Mouse (Mus musculus): ENCODE data around the gene Tigd3. TPM values are rescaled to one million over a fixed set of nuclear protein-coding genes. Genes with fewer than 3 reads are reported as not detected.
A peak's percentile ranks its signal among the peaks of the same experiment; 100 is the strongest.

Gene Tigd3
- 9.9 and 11.3 TPM in 2 replicates for polyA plus RNA-seq (2016; fragmentation: Nextera tagmentation; extraction: Ambion mirVana)

DNA sequence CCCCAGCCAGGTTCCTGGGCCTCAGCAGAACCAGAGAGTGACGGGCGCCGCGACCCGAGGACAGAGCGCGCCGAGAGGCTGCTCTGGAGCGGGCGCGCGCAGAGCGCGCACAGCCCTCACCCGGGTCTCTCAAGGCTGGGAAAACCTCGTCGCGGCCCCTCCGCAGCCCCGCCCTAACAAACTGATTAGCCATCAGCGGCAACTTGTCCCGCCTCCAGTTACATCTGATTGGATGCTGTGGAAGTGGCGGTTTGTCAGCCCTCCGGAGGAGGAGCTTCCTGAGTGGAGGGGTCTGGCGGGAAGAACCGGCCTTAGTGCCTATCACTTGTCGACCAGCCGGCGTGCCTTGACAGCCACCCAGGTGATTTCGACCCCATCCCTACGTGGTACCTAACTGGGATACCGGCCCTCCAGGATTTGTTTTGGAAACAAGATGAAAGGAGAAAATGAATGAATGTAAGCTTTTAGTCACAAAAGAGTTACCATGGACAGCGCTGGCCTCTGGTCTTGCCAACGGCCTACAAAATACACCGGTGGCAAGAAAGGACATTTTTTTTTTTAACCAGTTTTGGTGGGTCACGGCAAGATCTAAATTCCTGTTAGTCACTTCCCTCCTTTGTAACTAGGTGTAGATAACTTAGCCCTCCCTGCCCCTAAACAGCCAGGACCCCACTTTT, at the start of gene Tigd3:
Gene Tigd3, minus strand, starts transcription at position 148 of the 677 bp plus-strand sequence.
- Histone ChIP-seq H3K9me3 (no peaks in the 10 kb centered on the region), H3K4me3 (peak within 1 kb of the TSS; percentile 76), H3K27me3 (ENCODE audit: insufficient read depth, poor library complexity, severe bottlenecking) (no peaks in the 10 kb centered on the region), H3K4me1 (replicated peaks) (peaks cover 35% of the 10 kb centered on the region), H3K27ac (peak within 1 kb of the TSS; percentile 96), H3K36me3 (peaks cover 63% of the 10 kb centered on the region)
- 5% methylated on average over 36 of the region's 36 CpGs for WGBS
- peak; percentile 97 for DNase-seq (ENCODE audit: low spot score)

DNA sequence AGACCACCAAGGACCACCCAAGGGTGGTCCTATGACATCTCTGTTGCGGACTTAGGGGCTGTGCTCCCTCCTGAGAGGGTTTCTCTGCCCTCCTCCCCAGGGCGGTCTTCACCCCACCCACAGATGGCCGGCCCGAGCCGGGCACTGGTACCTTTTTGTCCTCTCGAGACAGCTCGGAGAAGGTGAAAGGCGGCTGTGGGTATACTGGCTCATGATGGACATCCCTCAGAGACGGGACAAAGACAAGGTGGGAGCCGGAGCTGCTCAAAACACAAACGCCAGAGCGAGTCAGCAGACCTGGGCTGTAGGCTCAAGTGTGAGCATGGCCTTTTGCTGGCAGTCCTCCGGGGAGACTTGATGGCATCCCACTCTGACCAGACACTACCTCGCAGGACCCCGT, 49.5 kb upstream of the Tigd3 start:
- H3K9me3 ChIP-seq, result no peaks in the 10 kb centered on the region
- no peak for DNase-seq (ENCODE audit: low spot score)
- peaks cover 92% of the 10 kb centered on the region for H3K36me3 ChIP-seq
- no peak overlapping the region for H3K27ac ChIP-seq
- no peak overlapping the region for H3K4me3 ChIP-seq
- peaks cover 3% of the 10 kb centered on the region; the same call in 1 of the 2 replicates for H3K4me1 ChIP-seq (replicated peaks)
- H3K27me3 ChIP-seq (ENCODE audit: insufficient read depth, poor library complexity, severe bottlenecking), result no peaks in the 10 kb centered on the region
- 92% methylated on average over 15 of the region's 15 CpGs for WGBS

DNA sequence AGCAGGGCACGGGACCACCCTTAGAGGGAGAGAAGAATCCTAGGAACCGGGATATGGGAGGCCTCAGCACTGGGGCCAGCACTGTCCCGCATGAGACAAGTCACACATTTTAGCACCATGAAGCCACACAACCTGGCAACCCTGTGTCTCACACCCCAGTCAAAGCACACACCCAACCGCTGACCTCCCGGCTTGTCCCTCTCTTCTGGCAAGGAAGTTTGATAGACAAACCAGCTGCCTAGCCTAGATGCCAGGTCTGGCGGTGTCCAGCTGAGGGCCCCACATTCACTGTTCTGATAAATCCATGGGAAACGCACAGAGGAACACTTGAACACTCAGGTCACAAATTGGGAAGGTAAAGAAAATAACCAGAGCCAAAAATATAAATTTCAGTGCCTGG, 48.6 kb upstream of the Tigd3 start:
- peaks cover 11% of the 10 kb centered on the region for H3K4me1 ChIP-seq (replicated peaks)
- H3K9me3 ChIP-seq, result no peaks in the 10 kb centered on the region
- H3K27me3 ChIP-seq (ENCODE audit: insufficient read depth, poor library complexity, severe bottlenecking), result no peaks in the 10 kb centered on the region
- DNase-seq (ENCODE audit: low spot score), result no peak
- 91% methylated on average over 7 of the region's 7 CpGs for WGBS
- H3K36me3 ChIP-seq, result peaks cover 84% of the 10 kb centered on the region
- no peak overlapping the region for H3K4me3 ChIP-seq
- no peak overlapping the region for H3K27ac ChIP-seq

DNA sequence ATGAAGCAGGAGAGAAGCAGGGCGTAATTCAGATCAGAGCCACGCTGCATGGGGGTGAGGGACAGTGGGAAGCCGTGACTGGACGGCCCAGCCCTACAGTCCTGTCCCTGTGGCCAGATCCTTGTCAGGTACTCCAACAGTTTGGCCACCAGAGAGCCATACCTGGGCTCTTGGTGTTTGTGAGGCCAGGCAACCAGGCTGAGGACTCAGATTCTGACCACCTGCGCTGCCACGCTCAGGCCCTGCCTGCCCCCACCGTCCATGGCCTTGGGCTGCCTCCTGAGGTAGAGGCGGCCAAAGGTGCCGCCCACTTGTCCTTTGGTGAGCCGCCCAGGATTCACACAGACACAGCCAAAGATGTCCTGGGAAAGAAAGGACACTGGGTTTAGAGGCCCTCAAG, 46.7 kb upstream of the Tigd3 start:
- H3K9me3 ChIP-seq, result no peaks in the 10 kb centered on the region
- peaks cover 21% of the 10 kb centered on the region for H3K4me1 ChIP-seq (replicated peaks)
- WGBS, result 92% methylated on average over 10 of the region's 10 CpGs
- H3K4me3 ChIP-seq, result no peak overlapping the region
- H3K27ac ChIP-seq, result no peak overlapping the region
- no peak for DNase-seq (ENCODE audit: low spot score)
- H3K36me3 ChIP-seq, result peaks cover 64% of the 10 kb centered on the region
- H3K27me3 ChIP-seq (ENCODE audit: insufficient read depth, poor library complexity, severe bottlenecking), result no peaks in the 10 kb centered on the region

DNA sequence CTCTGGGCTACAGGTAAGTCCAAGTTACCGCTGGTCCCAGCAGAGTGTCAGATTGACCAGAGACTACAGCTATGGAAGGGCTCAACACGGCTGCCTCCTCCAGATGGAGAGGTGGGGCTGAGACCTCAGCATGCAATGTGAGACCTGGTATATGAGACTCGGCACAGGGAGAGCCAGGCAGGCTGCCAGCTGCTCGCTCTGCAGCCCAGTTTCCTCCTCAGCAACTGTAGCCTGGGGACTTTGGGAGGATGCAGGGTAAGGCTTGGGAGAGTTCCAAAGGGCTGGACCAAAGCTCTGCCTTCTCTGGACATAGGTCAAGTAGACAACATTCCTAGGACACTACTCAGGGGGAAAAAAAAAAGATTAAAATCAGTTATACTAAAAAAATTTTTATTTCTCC, 46.2 kb upstream of the Tigd3 start:
- peaks cover 60% of the 10 kb centered on the region for H3K36me3 ChIP-seq

DNA sequence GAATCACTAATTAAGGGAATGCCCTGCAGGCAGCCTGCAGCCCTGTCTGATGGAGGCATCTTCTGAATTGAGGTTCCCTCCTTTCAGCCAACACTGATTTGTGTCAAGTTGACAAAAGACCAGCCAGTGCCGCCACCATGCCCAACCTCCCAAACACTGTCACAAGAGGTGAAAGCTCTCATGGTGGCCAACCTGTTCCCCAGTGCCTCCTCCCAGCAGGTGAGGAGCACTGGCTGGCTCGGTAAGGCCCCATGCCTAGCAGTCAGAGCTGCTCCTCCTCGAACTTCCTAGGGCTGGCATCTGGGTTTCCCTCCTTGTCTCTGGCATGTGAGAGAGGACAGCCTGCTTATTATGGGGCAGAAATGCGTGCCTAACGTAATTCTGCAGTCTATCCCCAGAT, 45.8 kb upstream of the Tigd3 start:
- 83% methylated on average over 5 of the region's 5 CpGs for WGBS

More for the DNA sequence above, 46.2 kb upstream of the Tigd3 start:
- H3K9me3 ChIP-seq, result no peaks in the 10 kb centered on the region
- H3K27me3 ChIP-seq (ENCODE audit: insufficient read depth, poor library complexity, severe bottlenecking), result no peaks in the 10 kb centered on the region
- DNase-seq (ENCODE audit: low spot score), result no peak
- H3K4me3 ChIP-seq, result no peak overlapping the region
- 82% methylated on average over 4 of the region's 4 CpGs for WGBS
- H3K4me1 ChIP-seq (replicated peaks), result peaks cover 26% of the 10 kb centered on the region
- H3K27ac ChIP-seq, result no peak overlapping the region

DNA sequence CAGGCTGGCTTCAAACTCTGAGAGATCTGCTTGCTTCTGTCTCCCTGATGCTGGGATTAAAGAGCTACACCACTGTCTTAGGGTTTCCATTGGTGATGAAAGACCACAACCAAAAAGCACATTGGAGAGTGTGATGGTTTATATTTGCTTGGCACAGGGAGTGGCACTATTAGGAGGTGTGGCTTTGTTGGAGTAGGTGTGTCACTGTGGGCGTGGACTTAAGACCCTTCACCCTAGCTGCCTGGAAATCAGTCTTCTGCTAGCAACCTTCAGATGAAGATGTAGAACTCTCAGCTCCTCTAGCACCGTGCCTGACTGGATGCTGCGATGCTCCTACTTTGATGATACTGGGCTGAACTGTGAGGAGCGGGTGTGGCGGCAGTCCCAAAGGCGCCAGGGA, 44.6 kb upstream of the Tigd3 start:
- Histone ChIP-seq H3K9me3 (no peaks in the 10 kb centered on the region), H3K27me3 (ENCODE audit: insufficient read depth, poor library complexity, severe bottlenecking) (no peaks in the 10 kb centered on the region), H3K27ac (no peak overlapping the region), H3K4me3 (no peak overlapping the region), H3K4me1 (replicated peaks) (peaks cover 32% of the 10 kb centered on the region), H3K36me3 (peaks cover 43% of the 10 kb centered on the region)
- no peak for DNase-seq (ENCODE audit: low spot score)
- WGBS, result 89% methylated on average over 6 of the region's 6 CpGs

More for the DNA sequence above, 45.8 kb upstream of the Tigd3 start:
- H3K4me1 ChIP-seq (replicated peaks), result peaks cover 31% of the 10 kb centered on the region
- no peaks in the 10 kb centered on the region for H3K9me3 ChIP-seq
- H3K36me3 ChIP-seq, result peaks cover 55% of the 10 kb centered on the region
- H3K27ac ChIP-seq, result no peak overlapping the region
- no peak overlapping the region for H3K4me3 ChIP-seq
- no peak for DNase-seq (ENCODE audit: low spot score)
- no peaks in the 10 kb centered on the region for H3K27me3 ChIP-seq (ENCODE audit: insufficient read depth, poor library complexity, severe bottlenecking)

DNA sequence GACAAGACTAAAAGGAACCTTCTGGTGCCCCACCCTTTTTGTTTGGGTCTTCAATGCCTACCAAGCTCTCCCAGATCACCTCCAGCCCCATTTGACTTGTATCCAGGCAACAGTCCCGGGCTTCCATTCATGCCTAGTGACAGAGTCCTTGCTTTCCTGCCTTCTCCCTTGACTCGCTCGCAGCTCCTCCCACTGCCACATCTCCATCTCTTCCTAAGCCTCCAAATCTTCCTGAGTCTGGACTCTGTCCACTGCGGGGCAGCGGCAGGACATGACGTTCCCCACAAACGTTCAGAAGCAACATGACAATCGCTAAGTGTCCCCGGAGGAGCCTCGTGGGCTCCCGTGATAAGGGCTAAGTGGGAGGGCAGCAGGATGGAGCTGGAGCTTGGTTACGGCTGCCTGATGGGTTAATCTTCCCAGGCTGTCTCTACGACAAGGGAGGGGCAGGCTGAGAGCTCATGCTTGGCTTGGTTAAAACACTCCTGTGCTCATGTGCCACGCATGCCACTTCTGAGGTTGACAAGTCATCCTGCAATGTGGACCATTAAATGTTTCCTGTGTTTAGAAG, 44.0 kb upstream of the Tigd3 start:
- H3K4me1 ChIP-seq (replicated peaks), result peaks cover 32% of the 10 kb centered on the region
- peak; percentile 27 for DNase-seq (ENCODE audit: low spot score)
- peak overlapping the region; percentile 23; the same call in 1 of the 2 replicates for H3K4me3 ChIP-seq
- H3K9me3 ChIP-seq, result no peaks in the 10 kb centered on the region
- no peaks in the 10 kb centered on the region for H3K27me3 ChIP-seq (ENCODE audit: insufficient read depth, poor library complexity, severe bottlenecking)
- 34% methylated on average over 14 of the region's 14 CpGs for WGBS
- peak overlapping the region; percentile 67 for H3K27ac ChIP-seq
- peaks cover 37% of the 10 kb centered on the region for H3K36me3 ChIP-seq

DNA sequence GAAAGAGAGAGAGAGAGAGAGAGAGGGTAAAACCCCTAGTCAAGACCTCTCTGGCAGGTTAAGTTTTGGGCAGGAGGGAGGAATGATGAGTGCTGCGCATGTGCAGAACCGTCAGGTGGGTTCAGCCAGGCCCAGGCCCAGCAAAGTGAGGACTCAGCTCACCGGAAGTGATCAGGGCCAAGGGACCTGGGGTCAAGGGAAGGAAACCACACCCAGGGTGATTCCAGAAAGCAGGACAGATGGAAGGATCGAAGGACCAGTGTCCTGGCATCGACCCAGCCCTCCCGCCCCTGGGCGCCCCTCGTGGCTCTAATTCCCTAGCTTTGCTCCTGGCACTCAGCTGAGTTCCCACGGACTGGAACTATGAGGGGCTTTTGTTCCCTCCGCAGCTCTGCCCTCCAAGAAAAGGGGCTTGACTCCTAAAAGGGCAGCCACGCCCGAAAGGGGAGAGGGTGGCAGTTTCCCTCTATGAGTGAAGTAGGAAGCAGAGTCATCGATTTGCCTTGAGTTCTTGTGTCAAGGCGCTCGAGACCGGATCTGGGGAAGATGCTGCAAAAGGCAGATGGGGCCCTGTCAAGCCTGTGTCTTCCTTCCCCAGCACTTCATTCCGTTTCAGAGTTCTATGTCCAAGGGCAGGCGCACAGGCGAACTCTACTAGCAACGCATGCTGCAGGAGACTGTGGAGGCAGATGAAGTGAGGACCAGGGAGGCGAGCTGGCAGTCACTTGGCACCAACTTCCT, 43.3 kb upstream of the Tigd3 start:
- 77% methylated on average over 21 of the region's 21 CpGs for whole genome bisulfite sequencing
- Histone ChIP-seq H3K9me3 (no peaks in the 10 kb centered on the region), H3K4me3 (peak overlapping the region; percentile 23), H3K27me3 (ENCODE audit: insufficient read depth, poor library complexity, severe bottlenecking) (no peaks in the 10 kb centered on the region), H3K4me1 (replicated peaks) (peaks cover 32% of the 10 kb centered on the region), H3K27ac (peak overlapping the region; percentile 67), H3K36me3 (peaks cover 30% of the 10 kb centered on the region)
- no peak for DNase-seq (ENCODE audit: low spot score)

DNA sequence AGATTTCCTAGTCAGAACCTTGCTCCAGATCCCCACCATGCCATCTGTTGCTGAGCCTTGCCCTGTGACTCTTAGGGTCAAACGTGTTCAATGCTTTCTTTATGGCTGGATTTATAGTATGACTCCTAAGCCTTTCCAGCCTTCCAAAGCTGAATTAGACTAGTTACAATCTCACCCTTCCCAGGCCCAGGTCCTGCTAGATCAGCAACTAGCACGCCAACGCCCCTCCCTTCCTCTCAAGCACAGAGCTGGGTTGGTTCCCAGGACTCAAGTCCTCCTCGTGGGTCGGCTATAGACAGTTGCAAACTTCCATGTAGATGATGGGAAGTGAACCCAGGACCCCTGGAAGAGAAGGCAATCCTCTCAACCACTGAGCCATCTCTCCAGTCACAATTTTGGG, 41.7 kb upstream of the Tigd3 start:
- H3K9me3 ChIP-seq, result no peaks in the 10 kb centered on the region
- H3K4me1 ChIP-seq (replicated peaks), result peaks cover 32% of the 10 kb centered on the region
- 79% methylated on average over 5 of the region's 5 CpGs for WGBS
- no peaks in the 10 kb centered on the region for H3K27me3 ChIP-seq (ENCODE audit: insufficient read depth, poor library complexity, severe bottlenecking)
- H3K27ac ChIP-seq, result no peak overlapping the region
- H3K36me3 ChIP-seq, result peaks cover 17% of the 10 kb centered on the region
- DNase-seq (ENCODE audit: low spot score), result no peak
- no peak overlapping the region for H3K4me3 ChIP-seq

DNA sequence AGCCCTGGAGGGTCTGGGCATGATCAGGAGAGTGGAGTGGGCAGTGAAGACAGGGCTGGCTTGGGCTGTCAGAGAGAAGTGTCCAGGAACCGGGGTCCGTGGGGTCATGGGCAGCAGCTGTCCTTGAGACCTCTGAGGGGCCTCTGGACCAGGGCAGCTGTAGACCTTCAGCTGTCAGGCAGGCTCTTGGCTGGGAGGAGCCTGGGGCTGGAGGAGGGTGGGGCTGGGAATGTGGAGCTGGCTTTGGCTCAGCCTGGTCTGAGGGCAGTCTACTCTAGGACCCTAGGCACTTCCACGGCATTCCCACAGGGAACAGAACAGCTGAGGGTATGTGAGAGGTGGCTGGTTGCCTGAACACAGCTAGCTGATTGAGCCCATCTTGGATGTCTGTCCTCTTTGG, 41.3 kb upstream of the Tigd3 start:
- WGBS, result 69% methylated on average over 3 of the region's 3 CpGs
- H3K9me3 ChIP-seq, result no peaks in the 10 kb centered on the region
- DNase-seq (ENCODE audit: low spot score), result peak; percentile 16

DNA sequence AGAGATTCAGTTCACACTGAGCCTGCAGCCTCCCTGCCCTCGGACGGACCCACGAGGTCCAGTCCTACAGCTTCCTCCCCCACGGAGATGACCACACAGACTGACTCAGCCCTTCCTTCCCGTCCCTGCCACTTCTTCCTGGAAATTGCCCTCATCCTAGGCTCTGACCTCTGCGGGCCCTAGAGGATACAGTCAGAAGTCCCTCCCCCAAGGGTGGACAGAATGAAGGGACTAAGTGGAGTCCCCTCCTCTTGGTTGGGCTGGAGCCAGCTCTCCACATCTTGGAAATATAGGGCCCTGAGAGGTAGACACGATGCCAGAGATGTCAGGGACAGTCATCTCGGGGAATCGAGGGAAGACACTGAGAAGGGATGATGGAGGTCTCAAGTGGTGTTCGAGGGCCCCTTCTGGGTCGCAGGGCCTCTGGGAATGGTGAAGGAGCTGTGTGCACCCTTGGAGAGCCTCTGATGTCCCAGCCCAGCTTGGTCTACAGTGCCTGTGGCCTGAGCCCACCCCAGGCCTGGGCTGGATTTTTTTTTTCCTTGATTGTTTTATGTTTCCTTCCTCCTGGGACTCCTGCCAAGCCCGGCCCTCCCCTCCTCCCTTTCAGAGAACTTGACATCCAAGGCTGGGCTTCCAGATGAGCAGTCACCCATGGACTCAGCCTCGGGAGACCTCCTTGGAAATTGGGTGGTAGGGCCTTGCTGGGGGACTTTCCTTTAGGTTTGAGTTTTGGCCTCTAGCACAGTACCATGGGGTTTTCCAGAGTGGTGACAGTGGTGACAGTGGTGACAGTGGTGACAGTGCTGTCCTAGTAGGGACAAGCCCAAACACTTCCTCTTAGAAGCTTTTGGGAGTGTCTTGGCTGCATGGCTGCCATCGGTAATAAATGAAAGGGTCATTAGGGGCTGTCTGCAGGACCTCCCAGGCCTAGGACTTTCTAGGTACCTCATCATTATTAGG, 36.0 kb upstream of the Tigd3 start:
- H3K36me3 ChIP-seq, result no peaks in the 10 kb centered on the region
- H3K4me3 ChIP-seq, result no peak overlapping the region
- no peaks in the 10 kb centered on the region for H3K9me3 ChIP-seq
- H3K27me3 ChIP-seq (ENCODE audit: insufficient read depth, poor library complexity, severe bottlenecking), result peaks cover 16% of the 10 kb centered on the region
- no peak for DNase-seq (ENCODE audit: low spot score)
- peaks cover 29% of the 10 kb centered on the region for H3K4me1 ChIP-seq (replicated peaks)
- no peak overlapping the region for H3K27ac ChIP-seq
- 75% methylated on average over 14 of the region's 14 CpGs for WGBS

More for the DNA sequence above, 41.3 kb upstream of the Tigd3 start:
- Histone ChIP-seq H3K27me3 (ENCODE audit: insufficient read depth, poor library complexity, severe bottlenecking) (no peaks in the 10 kb centered on the region), H3K4me3 (no peak overlapping the region), H3K36me3 (peaks cover 12% of the 10 kb centered on the region), H3K27ac (peak overlapping the region; percentile 46), H3K4me1 (replicated peaks) (peaks cover 32% of the 10 kb centered on the region)
